Mouse (Mus musculus) monocyte, adult 2 months (primary cell): ENCODE data around the gene 1810046K07Rik.

Experiments used
- DNase-seq, 2 experiments: peaks; one replicate each; pipeline ENCODE4 v3.0.0; 2022; ENCODE audit warnings: low spot score in 2 of 2, low read depth in 1 of 2

The 1810046K07Rik gene

GRCm38 (mm10) chr9:51305146-51305545 lies 23.6 kb downstream of the 1810046K07Rik start:
- no peak for DNase-seq

GRCm38 (mm10) chr9:51303980-51304379 lies 24.7 kb downstream of the 1810046K07Rik start:
- DNase-seq: no peak

- no peak for DNase-seq
These were observed 35.2 kb downstream of the 1810046K07Rik start for GRCm38 (mm10) chr9:51293541-51293940.

- no peak for DNase-seq
These were observed 36.0 kb downstream of the 1810046K07Rik start for GRCm38 (mm10) chr9:51292674-51293073.

GRCm38 (mm10) chr9:51290980-51291379 lies 37.7 kb downstream of the 1810046K07Rik start:
- DNase-seq: no peak

- DNase-seq: no peak
These were observed 42.6 kb downstream of the 1810046K07Rik start for GRCm38 (mm10) chr9:51286079-51286478.

- no peak for DNase-seq
These were observed 50.0 kb downstream of the 1810046K07Rik start, which contains the start of gene Colca2 for GRCm38 (mm10) chr9:51278500-51279381. Gene Colca2, minus strand, starts transcription at chr9:51278569.

- DNase-seq: no peak
These were observed 50.8 kb downstream of the 1810046K07Rik start for GRCm38 (mm10) chr9:51277834-51278498.

GRCm38 (mm10) chr9:51274678-51275077 lies 54.0 kb downstream of the 1810046K07Rik start:
- no peak for DNase-seq

- no peak for DNase-seq
These were observed 55.0 kb downstream of the 1810046K07Rik start for GRCm38 (mm10) chr9:51273581-51274154.

GRCm38 (mm10) chr9:51272102-51272501 lies 56.6 kb downstream of the 1810046K07Rik start:
- DNase-seq: no peak

- no peak for DNase-seq
These were observed 57.6 kb downstream of the 1810046K07Rik start for GRCm38 (mm10) chr9:51271073-51271472.

GRCm38 (mm10) chr9:51268852-51269251 lies 59.9 kb downstream of the 1810046K07Rik start:
- no peak for DNase-seq

- DNase-seq: no peak
These were observed 70.3 kb downstream of the 1810046K07Rik start for GRCm38 (mm10) chr9:51258426-51258825.

GRCm38 (mm10) chr9:51256780-51257502 lies 71.8 kb downstream of the 1810046K07Rik start:
- DNase-seq: no peak
